Mouse (Mus musculus) liver, adult 2 months (tissue): ENCODE results near the gene 1700013G24Rik.

Source experiments
- CTCF ChIP-seq: fragments of 200-500 bp; IDR thresholded peaks from 2 replicates; pipeline ENCODE4 v1.5.1; 2011; ENCODE audit warnings: low read depth, low read length, control low read depth
- POLR2A ChIP-seq: fragments of 200-500 bp; IDR thresholded peaks from 2 replicates; pipeline ENCODE4 v1.6.1; 2011; ENCODE audit warnings: low read length, control low read depth; ENCODE audit not compliant: insufficient read depth; ENCODE audit errors: extremely low read depth

- TF ChIP-seq POLR2A (no peak), CTCF (no peak)
Measured at GRCm38 (mm10) chr4:137469081-137469844, 16.2 kb downstream of the 1700013G24Rik start.
